Mouse (Mus musculus): ENCODE results near the gene Emp2.

Emp2 gene

DNA sequence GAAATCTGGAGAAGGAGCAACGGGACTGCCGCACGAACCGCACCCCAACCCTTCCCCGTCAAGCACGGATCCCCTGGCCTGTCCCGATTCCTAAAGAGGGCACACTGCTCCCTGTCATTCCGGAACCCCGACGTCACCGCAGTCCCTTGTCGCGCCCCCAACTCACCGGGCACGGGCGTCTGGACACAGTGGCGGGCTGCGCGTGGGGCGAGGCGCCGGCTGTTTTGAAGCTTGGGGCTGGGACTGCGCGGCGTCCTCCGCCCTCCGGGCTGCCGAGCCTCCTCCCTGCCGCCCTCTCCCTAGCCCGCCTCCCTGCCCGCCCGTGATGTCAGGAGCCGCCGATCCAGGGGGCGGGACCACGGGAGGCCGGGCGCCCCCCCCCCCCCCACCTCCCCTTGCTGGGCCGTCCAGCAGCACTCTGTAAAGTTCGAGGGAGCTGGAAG, at the start of gene Emp2:
Emp2 (minus strand) TSS at position 323 of the 443 bp plus-strand sequence.
- in situ Hi-C loops (cut with MboI; ENCODE audit: unreplicated experiment in 2 of 2) = no loop called here

- in situ Hi-C loops (cut with MboI; ENCODE audit: unreplicated experiment in 2 of 2) = no loop called here
These were observed 49.3 kb upstream of the Emp2 start for GRCm38 (mm10) chr16:10363061-10363460.

- in situ Hi-C loops (cut with MboI; ENCODE audit: unreplicated experiment in 2 of 2) = no loop called here
These were observed 45.5 kb upstream of the Emp2 start for GRCm38 (mm10) chr16:10359241-10359640.

DNA sequence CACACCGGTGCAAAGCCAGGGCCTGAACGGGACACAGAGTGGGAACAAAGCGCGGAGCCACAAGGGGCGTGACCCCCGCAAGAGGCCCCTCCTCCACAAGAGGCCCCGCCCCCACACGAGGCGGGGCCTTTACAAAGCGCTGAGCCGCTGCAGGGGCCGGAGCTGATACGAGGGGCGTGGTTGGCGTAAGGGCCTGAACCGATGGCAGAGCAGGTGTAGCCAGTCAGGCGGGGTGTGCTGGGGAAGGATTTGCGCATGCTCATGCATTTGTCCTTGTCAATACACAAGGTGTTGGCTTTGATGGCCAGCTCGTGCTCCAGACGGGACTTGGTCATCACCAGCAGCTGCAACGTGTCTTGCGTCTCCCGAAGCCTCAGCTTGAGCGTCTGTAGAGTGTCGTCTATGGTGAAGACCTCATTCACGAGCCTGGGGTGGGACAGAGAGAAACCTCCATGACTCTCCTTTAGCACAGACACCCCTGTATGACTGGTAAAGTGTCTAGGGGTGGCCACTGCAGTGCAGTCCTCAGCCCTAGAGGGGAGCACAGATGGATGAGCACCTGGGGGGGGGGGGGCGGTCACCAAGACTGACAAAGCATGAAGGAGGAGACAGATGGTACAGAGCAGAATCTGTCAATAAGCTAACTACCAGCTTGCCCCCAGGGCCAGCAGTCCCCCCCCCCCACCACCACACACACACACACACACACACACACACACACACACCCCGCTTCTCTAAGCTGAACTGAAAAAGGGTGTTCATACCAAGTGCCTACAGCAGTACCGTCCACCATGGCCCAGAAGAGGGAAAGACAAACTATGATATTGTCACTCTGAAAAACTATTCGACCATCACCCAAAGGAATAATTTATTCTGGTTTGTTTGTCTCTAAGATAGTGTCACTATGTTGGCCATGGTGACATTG, 44.5 kb upstream of the Emp2 start:
- in situ Hi-C loops (cut with MboI; ENCODE audit: unreplicated experiment in 2 of 2) = no loop called here

- in situ Hi-C loops (cut with MboI; ENCODE audit: unreplicated experiment in 2 of 2) = no loop called here
These were observed 41.2 kb upstream of the Emp2 start for GRCm38 (mm10) chr16:10355004-10355403.

- in situ Hi-C loops (cut with MboI; ENCODE audit: unreplicated experiment in 2 of 2) = no loop called here
These were observed 37.4 kb upstream of the Emp2 start for GRCm38 (mm10) chr16:10351050-10351636.

DNA sequence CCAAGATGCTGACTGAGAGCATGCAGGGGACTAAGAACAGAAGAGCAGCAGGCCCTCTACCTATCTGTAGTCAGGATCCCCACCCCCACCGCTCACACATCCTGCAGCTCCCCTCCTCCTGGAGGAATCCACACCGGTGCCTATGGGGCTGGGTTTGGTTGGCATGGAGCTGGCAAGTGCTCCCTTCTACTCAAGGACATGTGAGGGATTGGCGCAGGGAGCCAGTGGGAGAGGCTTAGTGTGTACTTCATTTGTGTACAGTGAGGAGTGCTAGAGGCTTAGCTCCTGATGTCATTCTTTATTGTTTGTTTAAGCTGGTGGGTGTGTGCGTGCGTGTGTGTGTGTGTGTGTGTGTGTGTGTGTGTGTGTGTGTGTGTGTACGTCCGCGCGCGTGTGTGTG, 36.1 kb upstream of the Emp2 start:
- in situ Hi-C loops (cut with MboI; ENCODE audit: unreplicated experiment in 2 of 2) = no loop called here

- in situ Hi-C loops (cut with MboI; ENCODE audit: unreplicated experiment in 2 of 2) = no loop called here
These were observed 35.7 kb upstream of the Emp2 start for GRCm38 (mm10) chr16:10349436-10349835.

GRCm38 (mm10) chr16:10347551-10347950, 33.8 kb upstream of the Emp2 start:
- in situ Hi-C loops (cut with MboI; ENCODE audit: unreplicated experiment in 2 of 2) = no loop called here

DNA sequence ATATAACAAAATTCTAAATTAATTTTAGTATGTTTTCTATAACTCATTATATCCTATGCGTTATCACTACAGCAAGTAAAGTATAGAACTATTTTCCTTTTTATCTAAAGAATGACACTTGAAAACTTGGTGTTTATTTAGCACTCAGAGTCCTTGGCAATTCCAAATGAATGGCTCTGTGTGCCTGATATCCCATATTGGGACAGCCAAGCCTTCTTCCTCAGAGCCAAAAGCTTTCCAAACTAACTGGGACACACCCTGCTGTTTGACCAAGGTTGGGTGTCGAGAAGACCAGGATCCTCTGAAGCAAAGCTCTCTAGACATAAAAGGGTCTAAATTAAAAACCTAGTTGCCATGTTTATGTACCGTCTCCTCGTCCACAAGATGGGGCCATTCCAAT, 27.3 kb upstream of the Emp2 start:
- in situ Hi-C loops (cut with MboI; ENCODE audit: unreplicated experiment in 2 of 2) = no loop called here

DNA sequence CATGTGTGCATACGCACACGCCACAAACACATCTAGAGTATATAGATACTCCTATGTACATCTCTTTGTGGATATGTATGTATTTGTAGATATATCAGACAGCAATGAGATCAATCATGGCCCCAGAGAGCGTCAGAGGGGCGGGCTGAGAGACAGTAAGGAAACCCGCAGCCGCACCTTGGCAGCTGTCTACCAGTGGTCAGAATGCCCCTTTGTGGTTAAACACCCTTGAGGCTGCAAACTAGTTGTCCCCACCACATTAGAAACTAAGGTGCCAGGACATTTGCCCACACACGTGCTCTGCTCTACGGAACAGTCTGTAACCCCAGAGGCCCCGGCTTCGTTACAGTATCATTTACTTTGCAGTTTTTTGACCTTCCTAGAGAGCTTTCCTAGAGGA, 26.2 kb upstream of the Emp2 start:
- in situ Hi-C loops (cut with MboI; ENCODE audit: unreplicated experiment in 2 of 2) = no loop called here

- in situ Hi-C loops (cut with MboI; ENCODE audit: unreplicated experiment in 2 of 2) = no loop called here
These were observed 24.8 kb upstream of the Emp2 start for GRCm38 (mm10) chr16:10338601-10339000.

DNA sequence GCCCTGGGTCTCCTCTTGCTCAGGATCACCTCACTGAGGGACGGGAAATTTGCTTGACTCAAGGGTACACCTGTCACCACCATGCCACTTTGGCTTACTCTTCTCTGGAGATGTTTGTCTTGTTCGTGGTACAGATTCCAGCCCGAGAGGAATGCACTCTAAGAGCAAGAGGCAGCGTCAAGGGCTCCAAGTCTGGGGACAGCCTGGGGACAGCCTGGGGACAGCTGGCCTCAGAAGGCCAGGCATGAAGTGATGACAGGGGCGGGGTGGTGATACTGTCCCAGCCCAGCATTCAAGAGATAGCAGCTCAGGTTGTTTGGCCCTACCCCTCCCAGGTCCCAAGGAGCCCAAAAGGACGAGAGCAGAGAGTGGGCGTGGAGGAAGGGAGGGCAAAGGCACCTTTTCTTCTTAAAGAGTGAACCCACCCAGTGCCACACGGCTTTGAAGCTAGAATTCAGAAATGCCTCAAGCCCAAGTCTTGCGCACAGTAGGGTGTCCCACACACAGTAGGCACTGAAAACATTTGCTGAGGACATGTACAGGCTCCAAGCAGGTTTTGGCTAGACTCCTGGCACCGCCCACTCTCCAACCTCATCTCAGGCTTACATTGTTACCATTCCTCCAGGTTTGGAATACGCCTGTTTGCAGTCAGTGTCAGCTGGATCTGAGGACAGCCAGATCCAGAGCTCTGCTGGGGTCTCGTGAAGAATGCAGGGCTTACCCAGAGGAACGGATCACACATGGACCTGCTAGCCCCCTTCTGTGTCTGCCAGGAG, 23.8 kb upstream of the Emp2 start:
- in situ Hi-C loops (cut with MboI; ENCODE audit: unreplicated experiment in 2 of 2) = no loop called here

DNA sequence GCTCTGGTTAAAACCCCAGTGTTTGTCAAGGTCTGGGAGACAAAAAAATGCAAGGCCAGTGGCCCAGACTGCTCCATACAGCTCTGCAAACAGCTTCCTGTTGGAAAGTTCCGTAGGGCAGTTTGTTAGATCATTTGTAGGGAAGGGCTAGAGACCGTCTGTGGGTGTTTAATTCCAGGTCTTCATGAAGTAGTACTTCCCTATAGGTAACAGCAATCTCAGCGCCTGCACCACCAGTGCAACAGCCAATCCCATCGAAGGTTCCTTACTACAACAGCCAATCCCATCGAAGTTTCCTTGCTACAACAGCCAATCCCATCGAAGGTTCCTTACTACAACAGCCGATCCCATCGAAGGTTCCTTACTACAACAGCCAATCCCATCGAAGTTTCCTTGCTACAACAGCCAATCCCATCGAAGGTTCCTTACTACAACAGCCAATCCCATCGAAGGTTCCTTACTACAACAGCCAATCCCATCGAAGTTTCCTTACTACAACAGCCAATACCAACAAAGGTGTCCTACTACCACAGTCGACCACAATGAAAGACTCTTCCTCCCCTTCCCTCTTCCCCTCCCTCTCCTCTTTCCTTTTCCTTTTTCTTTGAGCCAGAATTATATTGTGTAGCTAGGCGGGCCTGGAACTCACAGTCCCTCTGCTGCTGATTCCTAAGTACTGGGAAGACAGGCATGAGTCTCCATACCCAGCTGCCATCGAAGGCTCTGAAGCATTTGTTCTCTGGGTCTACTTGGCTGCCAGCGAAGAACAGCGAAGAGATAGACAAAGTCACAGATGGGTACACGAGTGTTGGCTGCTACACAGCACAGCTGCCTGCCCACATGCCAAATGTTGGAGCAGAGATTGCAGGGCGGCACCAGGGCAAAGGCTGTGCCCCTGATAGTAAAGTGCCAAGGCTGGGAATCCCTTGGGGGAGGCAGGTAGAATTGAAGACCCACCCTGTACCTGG, 23.0 kb upstream of the Emp2 start:
- in situ Hi-C loops (cut with MboI; ENCODE audit: unreplicated experiment in 2 of 2) = no loop called here

GRCm38 (mm10) chr16:10335953-10336352, 22.2 kb upstream of the Emp2 start:
- in situ Hi-C loops (cut with MboI; ENCODE audit: unreplicated experiment in 2 of 2) = no loop called here

DNA sequence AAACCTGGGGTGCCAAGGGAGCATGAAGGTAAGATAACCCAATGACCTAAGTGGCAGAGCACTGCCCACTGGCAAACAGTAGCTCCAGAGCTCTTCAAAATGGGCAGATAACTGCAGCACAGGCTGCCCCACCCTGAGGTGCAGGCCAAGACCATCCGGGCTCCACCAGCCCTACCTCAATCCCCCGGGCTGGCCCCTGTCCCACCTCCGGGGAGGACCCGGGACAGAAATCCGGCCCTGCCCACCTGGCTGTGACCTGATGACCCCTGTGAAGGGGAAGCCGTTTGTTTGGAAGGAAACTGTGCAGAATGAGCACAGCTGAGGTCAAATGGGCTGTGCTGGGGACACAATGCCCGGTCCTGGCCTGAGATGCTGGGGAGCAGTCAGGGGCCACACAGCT, 19.0 kb upstream of the Emp2 start:
- in situ Hi-C loops (cut with MboI; ENCODE audit: unreplicated experiment in 2 of 2) = no loop called here

DNA sequence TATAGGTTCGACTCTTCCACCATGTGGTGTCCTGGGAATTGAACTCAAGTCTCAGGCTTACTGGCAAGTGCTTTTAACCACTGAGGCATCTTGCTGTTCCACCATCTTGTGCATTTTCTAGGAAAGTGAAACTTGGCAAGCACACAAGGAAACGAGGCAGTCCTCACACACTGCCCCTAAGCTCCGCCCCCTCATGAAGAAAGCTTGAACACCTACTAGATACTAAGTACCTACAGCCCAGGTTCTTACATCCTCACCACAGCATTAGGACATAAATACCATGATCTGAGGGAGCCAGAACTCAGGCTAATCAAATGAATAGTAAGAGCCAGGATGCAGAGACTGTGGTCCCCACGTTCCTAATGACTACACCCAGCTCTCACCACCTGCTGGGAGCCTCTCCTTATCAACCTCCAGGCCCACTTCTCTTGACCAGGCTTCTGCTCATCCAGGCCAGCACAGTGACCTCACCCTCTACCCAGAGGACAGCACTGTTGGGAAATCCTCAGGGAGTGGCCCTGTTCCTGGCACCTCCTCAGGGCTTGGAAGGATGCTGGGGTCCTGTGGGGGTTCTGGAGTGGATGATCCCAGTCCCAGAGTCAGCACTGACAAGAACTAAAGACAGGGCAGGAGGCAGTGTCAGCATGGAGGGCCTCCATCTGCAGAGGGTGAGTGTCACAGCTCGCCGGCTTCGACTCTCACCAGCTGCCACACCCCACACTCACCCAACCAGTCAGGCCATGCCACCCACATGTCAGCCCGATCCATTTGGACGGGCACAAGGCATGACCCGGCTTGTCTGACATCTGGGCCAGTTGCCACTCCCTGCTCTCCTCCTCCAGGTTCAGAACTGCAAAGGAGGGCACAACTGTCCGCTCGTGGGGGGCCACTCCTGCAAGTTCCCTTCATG, 17.1 kb upstream of the Emp2 start:
- in situ Hi-C loops (cut with MboI; ENCODE audit: unreplicated experiment in 2 of 2) = no loop called here

- in situ Hi-C loops (cut with MboI; ENCODE audit: unreplicated experiment in 2 of 2) = no loop called here
These were observed 14.0 kb upstream of the Emp2 start for GRCm38 (mm10) chr16:10327563-10328333.

All from v-Abl transformed pro-B cells (cell line).